Mouse (Mus musculus) heart, embryonic 11.5 days (tissue): Measurements from ENCODE around the gene Epb41l1. TPM values are rescaled to one million over a fixed set of nuclear protein-coding genes. Genes with fewer than 3 reads are reported as not detected.

Source experiments
- ATAC-seq: fragments of 200-750 bp; cut with Nextera tagmentation; replicated peaks from 2 replicates; pipeline ENCODE4 v1.8.0; 2017; ENCODE audit warnings: moderate library complexity; ENCODE audit not compliant: insufficient number of reproducible peaks, low FRiP score, low TSS enrichment
- H3K27ac ChIP-seq: fragments of 300-500 bp; sonication (generic); 2 replicates; pipeline ENCODE4 v1.5.1; 2014; ENCODE audit warnings: mild to moderate bottlenecking, low read depth, low read length
- H3K27me3 ChIP-seq: fragments of 300-500 bp; sonication (generic); 2 replicates; pipeline ENCODE4 v1.6.1; 2014; ENCODE audit warnings: mild to moderate bottlenecking, low read length, mixed read lengths; ENCODE audit not compliant: control insufficient read depth, insufficient read depth
- H3K36me3 ChIP-seq: fragments of 300-500 bp; sonication (generic); 2 replicates; pipeline ENCODE4 v1.6.1; 2014; ENCODE audit warnings: mild to moderate bottlenecking, low read length, moderate library complexity, mixed read lengths; ENCODE audit not compliant: control insufficient read depth, insufficient read depth
- H3K4me1 ChIP-seq: fragments of 300-500 bp; sonication (generic); 2 replicates; pipeline ENCODE4 v1.6.1; 2014; ENCODE audit warnings: low read length; ENCODE audit not compliant: control insufficient read depth, insufficient read depth
- H3K4me2 ChIP-seq: fragments of 300-500 bp; sonication (generic); 2 replicates; pipeline ENCODE4 v1.6.1; 2014; ENCODE audit warnings: mild to moderate bottlenecking, moderate library complexity
- H3K4me3 ChIP-seq: fragments of 300-500 bp; sonication (generic); 2 replicates; pipeline ENCODE4 v1.5.1; 2014; ENCODE audit warnings: low read depth, low read length
- H3K9ac ChIP-seq: fragments of 300-500 bp; sonication (generic); 2 replicates; pipeline ENCODE4 v1.6.1; 2014; ENCODE audit warnings: mild to moderate bottlenecking, low read depth, low read length, moderate library complexity
- H3K9me3 ChIP-seq: fragments of 300-500 bp; sonication (generic); replicated peaks from 2 replicates; pipeline ENCODE4 v1.6.1; 2016; ENCODE audit warnings: low read length; ENCODE audit not compliant: control insufficient read depth
- WGBS: fragments of 180-500 bp; shearing (Covaris S2); extraction: QIAGEN DNeasy Blood & Tissue Kit; methylation state at CpG from one replicate; pipeline ENCODE4 v1.1.7; 2014; ENCODE audit not compliant: insufficient replicate concordance; 5-methylcytosine and 5-hydroxymethylcytosine counted together
- polyA plus RNA-seq: library from polyadenylated mRNA; unstranded; fragments of >200 nt; fragmentation: Nextera tagmentation; extraction: Ambion mirVana; gene quantifications from 2 replicates; pipeline ENCODE4 v1.2.1, GENCODE M21; 2014

The Epb41l1 gene
- polyA plus RNA-seq, 1 experiment from 2014 or later, result 1.6 TPM

GRCm38 (mm10) chr2:156491796-156492195 lies 71.1 kb downstream of the Epb41l1 start:
- Histone ChIP-seq H3K27me3 (no peaks in the 10 kb centered on the region), H3K9ac (no peak overlapping the region), H3K4me2 (no peak overlapping the region), H3K36me3 (no peaks in the 10 kb centered on the region), H3K4me3 (no peak overlapping the region), H3K27ac (no peak overlapping the region), H3K4me1 (peaks cover 28% of the 10 kb centered on the region), H3K9me3 (no peaks in the 10 kb centered on the region)
- ATAC-seq, result no peak
- WGBS, result 76% methylated on average over 5 of the region's 5 CpGs

DNA sequence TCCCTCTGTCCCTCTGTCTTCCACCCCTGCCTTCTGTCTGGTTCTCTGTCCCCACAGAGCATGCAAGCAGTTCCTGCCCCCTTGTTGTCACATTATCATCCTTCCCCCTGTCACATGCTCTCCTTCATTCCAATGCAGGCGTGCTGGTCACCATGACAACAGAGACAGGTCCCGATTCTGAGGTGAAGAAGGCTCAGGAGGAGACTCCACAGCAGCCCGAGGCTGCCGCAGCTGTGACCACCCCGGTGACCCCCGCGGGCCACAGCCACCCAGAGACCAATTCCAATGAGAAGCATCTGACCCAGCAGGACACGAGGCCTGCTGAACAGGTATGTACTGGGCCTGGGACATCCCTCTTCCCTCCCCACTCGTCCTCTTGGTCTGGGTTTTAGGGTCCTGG lies 73.1 kb downstream of the Epb41l1 start:
- no peak overlapping the region for H3K9ac ChIP-seq
- ATAC-seq, result no peak
- peak overlapping the region; percentile 39 for H3K4me2 ChIP-seq
- peak overlapping the region; percentile 78 for H3K27ac ChIP-seq
- H3K36me3 ChIP-seq, result no peaks in the 10 kb centered on the region
- H3K9me3 ChIP-seq, result no peaks in the 10 kb centered on the region
- H3K27me3 ChIP-seq, result no peaks in the 10 kb centered on the region
- 49% methylated on average over 9 of the region's 9 CpGs for WGBS
- H3K4me3 ChIP-seq, result no peak overlapping the region
- H3K4me1 ChIP-seq, result peaks cover 22% of the 10 kb centered on the region

- Histone ChIP-seq H3K9ac (no peak overlapping the region), H3K4me2 (peak overlapping the region; percentile 39), H3K4me3 (no peak overlapping the region), H3K9me3 (no peaks in the 10 kb centered on the region), H3K36me3 (no peaks in the 10 kb centered on the region), H3K27ac (peak overlapping the region; percentile 78), H3K27me3 (no peaks in the 10 kb centered on the region), H3K4me1 (peaks cover 22% of the 10 kb centered on the region)
- ATAC-seq, result peak; percentile 80; the same call in 1 of the 2 replicates
- WGBS, result 70% methylated on average over 9 of the region's 9 CpGs
Observed at GRCm38 (mm10) chr2:156494465-156494864, 73.8 kb downstream of the Epb41l1 start.

- whole genome bisulfite sequencing, result 84% methylated on average over 12 of the region's 12 CpGs
- peak overlapping the region; percentile 39 for H3K4me2 ChIP-seq
- ATAC-seq, result peak; percentile 82
Observed at GRCm38 (mm10) chr2:156494875-156495274, 74.2 kb downstream of the Epb41l1 start.

GRCm38 (mm10) chr2:156496816-156497566 lies 76.3 kb downstream of the Epb41l1 start:
- no peak overlapping the region for H3K27ac ChIP-seq

More at GRCm38 (mm10) chr2:156494875-156495274, 74.2 kb downstream of the Epb41l1 start:
- peak overlapping the region; percentile 78 for H3K27ac ChIP-seq
- H3K9me3 ChIP-seq, result no peaks in the 10 kb centered on the region
- H3K4me1 ChIP-seq, result peaks cover 21% of the 10 kb centered on the region
- no peak overlapping the region for H3K9ac ChIP-seq
- no peaks in the 10 kb centered on the region for H3K27me3 ChIP-seq
- H3K4me3 ChIP-seq, result no peak overlapping the region
- H3K36me3 ChIP-seq, result no peaks in the 10 kb centered on the region

DNA sequence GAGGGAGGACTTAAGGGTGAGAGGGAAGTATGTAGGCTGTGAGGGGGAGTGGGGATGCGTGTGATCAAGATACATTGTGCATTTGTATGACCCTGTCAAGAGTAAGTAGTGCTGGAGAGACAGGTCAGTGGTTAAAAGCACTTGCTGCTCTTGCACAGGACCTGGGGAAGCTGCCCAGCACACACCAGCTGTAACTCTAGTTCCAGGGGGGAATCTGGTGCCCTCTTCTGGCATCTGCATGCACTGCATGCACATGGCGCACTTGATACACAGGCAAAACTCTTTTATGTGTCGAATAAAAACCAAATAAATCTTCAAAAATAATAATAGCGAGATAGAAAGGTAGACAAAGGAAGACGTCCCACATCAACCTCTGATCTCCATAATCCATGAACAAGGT lies 77.2 kb downstream of the Epb41l1 start:
- Histone ChIP-seq H3K4me2 (no peak overlapping the region), H3K4me1 (0 out of 2 replicates have a peak, but pooled peaks cover 6% of the 10 kb centered on the region), H3K4me3 (no peak overlapping the region), H3K27me3 (no peaks in the 10 kb centered on the region), H3K27ac (no peak overlapping the region), H3K36me3 (no peaks in the 10 kb centered on the region), H3K9ac (no peak overlapping the region), H3K9me3 (no peaks in the 10 kb centered on the region)
- ATAC-seq, result no peak
- 52% methylated on average over 5 of the region's 5 CpGs for WGBS

More at GRCm38 (mm10) chr2:156496816-156497566, 76.3 kb downstream of the Epb41l1 start:
- no peak overlapping the region for H3K9ac ChIP-seq
- 0 out of 2 replicates have a peak, but pooled peaks cover 6% of the 10 kb centered on the region for H3K4me1 ChIP-seq
- no peaks in the 10 kb centered on the region for H3K9me3 ChIP-seq
- no peak overlapping the region for H3K4me2 ChIP-seq
- ATAC-seq, result no peak
- H3K4me3 ChIP-seq, result no peak overlapping the region
- WGBS, result 68% methylated on average over 5 of the region's 5 CpGs
- H3K36me3 ChIP-seq, result no peaks in the 10 kb centered on the region
- H3K27me3 ChIP-seq, result no peaks in the 10 kb centered on the region

GRCm38 (mm10) chr2:156501025-156501424 lies 80.3 kb downstream of the Epb41l1 start:
- no peaks in the 10 kb centered on the region for H3K36me3 ChIP-seq
- H3K27me3 ChIP-seq, result no peaks in the 10 kb centered on the region
- H3K27ac ChIP-seq, result no peak overlapping the region
- ATAC-seq, result no peak
- no peaks in the 10 kb centered on the region for H3K9me3 ChIP-seq
- H3K4me1 ChIP-seq, result no peaks in the 10 kb centered on the region
- no peak overlapping the region for H3K9ac ChIP-seq
- no peak overlapping the region for H3K4me2 ChIP-seq
- H3K4me3 ChIP-seq, result no peak overlapping the region
- 83% methylated on average over 1 of the region's 1 CpGs for WGBS

DNA sequence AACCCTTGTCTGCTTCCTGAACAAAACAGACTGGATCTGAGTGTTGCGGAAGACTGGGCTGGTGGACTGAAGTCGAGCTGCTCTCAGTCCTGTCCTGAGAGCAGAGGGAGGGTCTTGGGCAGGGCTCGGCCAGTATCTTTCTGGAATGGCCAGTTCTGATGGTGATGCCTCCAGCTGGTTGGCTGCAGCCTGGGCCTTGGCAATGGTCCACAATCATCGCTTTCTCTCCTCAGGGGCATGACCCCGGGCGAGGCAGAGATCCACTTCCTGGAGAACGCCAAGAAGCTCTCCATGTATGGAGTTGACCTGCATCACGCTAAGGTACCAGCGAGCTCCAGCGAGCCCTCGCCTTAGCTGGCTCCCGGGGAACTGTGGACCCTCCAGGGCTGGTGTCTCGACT lies 84.8 kb downstream of the Epb41l1 start:
- no peak overlapping the region for H3K4me2 ChIP-seq
- H3K27me3 ChIP-seq, result no peaks in the 10 kb centered on the region
- no peak overlapping the region for H3K4me3 ChIP-seq
- H3K27ac ChIP-seq, result no peak overlapping the region
- WGBS, result 83% methylated on average over 13 of the region's 13 CpGs
- no peak for ATAC-seq
- H3K9me3 ChIP-seq, result no peaks in the 10 kb centered on the region
- no peak overlapping the region for H3K9ac ChIP-seq
- H3K4me1 ChIP-seq, result no peaks in the 10 kb centered on the region
- no peaks in the 10 kb centered on the region for H3K36me3 ChIP-seq

GRCm38 (mm10) chr2:156512028-156512427 lies 91.3 kb downstream of the Epb41l1 start:
- H3K4me1 ChIP-seq, result no peaks in the 10 kb centered on the region
- H3K27ac ChIP-seq, result no peak overlapping the region
- no peak for ATAC-seq
- H3K27me3 ChIP-seq, result no peaks in the 10 kb centered on the region
- no peaks in the 10 kb centered on the region for H3K9me3 ChIP-seq
- H3K9ac ChIP-seq, result no peak overlapping the region
- H3K4me3 ChIP-seq, result no peak overlapping the region
- H3K4me2 ChIP-seq, result no peak overlapping the region
- H3K36me3 ChIP-seq, result no peaks in the 10 kb centered on the region; the same call in 1 of the 2 replicates
- 83% methylated on average over 7 of the region's 7 CpGs for WGBS
